Mouse (Mus musculus): Measurements from ENCODE around the gene Sap30bp.

Gene Sap30bp

GRCm38 (mm10) chr11:116000607-116001006 lies 67.5 kb downstream of the Sap30bp start:
- no peak for DNase-seq (ENCODE audit: low read depth)

DNA sequence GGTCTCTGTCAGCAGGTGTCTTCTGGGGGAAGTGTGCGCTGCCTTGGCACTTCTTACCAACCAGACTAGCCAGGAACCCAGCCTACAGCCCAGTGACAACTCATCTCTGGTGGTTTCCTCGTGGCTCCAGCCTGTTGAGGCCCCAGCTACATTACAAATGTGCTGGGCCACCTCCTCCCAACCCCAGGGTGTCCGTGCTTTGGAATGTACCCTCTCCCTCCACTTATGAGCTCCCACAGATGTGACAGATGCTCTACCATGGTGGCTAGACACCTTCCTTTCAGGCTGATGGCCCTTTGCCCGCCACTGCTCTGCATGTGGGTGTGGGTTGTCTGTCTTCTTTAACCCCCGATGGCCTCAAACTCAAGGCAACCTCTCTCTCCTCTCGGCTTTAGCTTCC lies 68.6 kb downstream of the Sap30bp start:
- DNase-seq (ENCODE audit: low read depth), result no peak

DNA sequence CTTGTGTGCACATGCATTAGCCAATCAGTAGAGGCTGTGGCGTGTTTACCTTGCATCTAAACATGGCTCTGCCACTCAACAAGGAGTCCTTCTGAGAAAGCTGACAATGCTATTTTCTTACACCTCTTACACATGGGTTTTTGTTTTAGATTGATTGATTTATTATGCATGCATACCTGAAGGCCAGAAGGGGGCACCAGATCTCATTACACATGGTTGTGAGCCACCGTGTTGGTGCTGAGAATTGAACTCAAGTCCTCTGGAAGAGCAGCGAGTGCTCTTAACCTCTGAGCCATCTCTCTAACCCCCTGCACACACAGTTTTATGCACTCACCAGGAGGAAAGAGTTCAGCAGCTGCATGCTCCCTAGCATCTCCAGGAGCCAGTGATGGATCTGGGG lies 69.8 kb downstream of the Sap30bp start:
- DNase-seq (ENCODE audit: low read depth), result no peak

- no peak for DNase-seq (ENCODE audit: low read depth)
Measured at GRCm38 (mm10) chr11:116004186-116004823, 71.2 kb downstream of the Sap30bp start.

- peak; percentile 75 for DNase-seq (ENCODE audit: low read depth)
Measured at GRCm38 (mm10) chr11:116004840-116005700, 72.0 kb downstream of the Sap30bp start.

GRCm38 (mm10) chr11:116005701-116006419 lies 72.8 kb downstream of the Sap30bp start:
- no peak for DNase-seq (ENCODE audit: low read depth)

DNA sequence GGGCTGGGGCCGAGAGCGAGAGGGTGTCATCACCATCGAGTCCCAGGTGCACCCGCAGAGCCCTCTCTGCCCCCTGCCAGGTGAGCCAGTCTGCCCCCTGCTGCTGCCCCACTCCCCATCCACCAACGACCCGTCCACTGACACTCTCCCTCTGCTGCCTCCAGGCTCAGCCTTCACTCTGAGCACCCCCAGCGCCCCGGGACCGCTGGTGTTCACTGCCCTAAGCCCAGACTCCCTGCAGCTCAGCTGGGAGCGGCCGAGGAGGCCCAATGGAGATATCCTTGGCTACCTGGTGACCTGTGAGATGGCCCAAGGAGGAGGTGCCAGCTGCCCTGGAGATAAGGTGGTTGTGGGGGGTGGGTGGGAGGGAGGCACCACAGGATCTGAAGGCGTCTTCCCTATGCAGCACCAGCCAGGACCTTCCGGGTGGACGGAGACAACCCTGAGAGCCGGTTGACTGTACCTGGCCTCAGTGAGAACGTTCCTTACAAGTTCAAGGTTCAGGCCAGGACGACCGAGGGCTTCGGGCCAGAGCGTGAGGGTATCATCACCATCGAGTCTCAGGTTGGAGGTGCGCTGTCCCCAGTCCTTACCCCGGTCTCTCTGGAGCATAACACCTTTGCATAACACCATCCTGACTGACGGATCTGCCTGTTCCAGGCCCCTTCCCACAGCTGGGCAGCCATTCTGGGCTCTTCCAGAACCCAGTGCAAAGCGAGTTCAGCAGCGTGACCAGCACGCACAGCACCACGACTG lies 74.2 kb downstream of the Sap30bp start:
- DNase-seq (ENCODE audit: low read depth), result no peak

DNA sequence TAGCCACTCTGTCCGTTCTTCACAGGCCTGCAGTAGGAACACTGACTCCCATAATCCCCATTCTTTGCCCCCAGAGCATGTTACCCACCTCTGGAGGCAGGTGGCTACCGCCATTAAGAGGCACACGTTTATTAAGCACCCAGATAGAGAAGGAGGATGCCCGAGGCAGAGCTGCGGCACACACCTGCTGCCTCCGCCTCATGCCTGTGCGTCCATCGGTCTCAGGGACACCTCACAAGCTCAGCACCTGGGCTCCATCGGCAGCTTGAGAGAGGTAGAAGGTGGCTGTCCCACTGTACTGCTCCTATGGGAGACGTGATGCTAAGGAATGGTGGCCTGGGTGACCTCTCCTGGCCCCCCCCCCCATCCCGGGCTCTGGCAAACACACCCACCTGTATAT lies 75.3 kb downstream of the Sap30bp start:
- DNase-seq (ENCODE audit: low read depth), result no peak

GRCm38 (mm10) chr11:116008832-116009375 lies 75.8 kb downstream of the Sap30bp start:
- no peak for DNase-seq (ENCODE audit: low read depth)

DNA sequence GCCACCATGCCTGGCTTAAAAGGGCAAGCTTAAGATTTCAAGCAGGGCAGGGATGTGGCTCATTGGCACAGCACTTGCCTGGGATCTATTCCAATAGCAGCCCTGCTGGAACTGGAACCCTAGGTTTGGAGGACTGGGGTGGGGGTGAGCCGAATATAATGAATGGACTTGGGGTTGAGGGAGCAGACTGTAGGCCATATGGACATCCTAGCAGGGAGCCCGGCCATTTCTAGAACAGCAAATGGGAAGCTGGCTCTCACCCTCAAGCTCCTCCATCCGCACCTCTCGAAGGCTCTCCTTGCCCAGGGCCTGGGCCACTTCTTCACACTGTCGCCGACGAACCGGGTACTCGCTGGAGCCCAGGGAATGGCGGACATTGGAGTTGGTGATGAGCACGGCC lies 76.6 kb downstream of the Sap30bp start:
- no peak for DNase-seq (ENCODE audit: low read depth)

DNA sequence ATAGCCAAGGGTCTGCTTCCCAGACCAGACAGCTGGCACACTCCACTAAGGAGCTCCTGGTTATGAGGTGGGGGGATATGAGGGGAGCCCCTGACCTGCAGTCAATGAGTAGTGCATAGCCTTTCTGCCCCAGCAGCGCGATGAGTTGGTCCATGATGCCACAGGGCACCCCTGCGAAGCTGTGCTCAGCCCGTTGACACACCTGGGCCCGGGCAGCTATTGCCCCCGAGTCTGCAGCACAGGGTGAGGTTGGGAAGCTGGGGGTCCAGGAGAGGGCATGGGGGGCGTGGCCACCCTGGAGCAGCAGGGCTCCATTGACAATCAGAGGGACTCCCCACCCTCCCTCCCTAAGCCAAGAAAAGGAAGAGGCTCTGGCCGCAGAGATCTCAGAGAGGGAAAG lies 77.1 kb downstream of the Sap30bp start:
- no peak for DNase-seq (ENCODE audit: low read depth)

DNA sequence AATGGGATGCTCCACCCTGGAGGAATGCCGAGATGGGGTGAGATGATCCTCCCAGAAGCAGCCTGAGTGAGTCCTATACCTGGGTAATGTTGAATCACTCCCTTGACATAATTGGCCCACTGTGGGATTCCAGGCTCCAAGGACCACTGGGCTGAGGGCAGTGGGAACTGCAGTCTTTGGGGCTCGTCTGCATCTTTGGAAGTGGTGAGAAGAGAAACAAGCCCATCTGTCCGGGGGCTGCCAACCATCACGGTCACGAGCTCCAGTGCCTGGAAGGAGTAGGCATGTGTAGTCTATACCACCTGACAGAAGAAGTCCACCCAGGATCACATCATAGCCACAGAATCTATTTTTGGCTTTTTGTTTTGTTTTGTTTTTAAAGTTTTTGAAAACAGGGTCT lies 77.9 kb downstream of the Sap30bp start:
- no peak for DNase-seq (ENCODE audit: low read depth)

DNA sequence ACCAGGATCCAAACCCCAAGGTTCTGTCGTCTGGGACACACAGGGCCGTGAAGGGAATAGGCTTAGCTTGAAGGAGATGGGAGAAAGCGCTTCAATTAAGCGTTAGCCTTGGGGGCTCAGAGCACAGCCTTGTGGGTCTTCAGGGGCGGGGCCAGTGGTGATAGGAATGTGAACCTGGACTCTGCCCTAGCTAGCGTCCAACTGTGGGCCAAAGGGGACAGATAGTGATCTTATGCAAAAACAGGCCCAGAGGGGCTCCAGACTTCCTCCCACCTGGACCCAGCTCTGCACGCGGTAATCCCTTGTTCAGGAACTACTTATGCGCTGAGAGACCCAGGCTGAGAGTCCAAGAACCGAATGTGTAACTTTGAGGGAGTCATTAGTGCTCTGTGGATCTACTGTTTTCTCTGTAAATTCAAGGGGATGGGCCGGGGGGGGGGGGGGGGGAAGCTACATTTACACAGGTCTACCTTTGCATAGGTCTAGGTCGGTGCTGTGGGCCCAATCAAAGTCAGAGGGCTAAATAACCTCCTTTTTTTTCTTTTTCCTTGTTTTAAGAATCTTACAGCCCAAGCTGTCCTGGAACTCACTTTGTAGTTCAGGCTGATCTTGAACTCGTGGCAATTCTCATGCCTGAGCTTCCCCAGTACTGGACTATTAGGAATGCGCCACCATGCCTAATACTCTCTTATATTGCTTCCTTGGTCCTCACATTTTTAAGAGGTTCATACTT lies 78.6 kb downstream of the Sap30bp start:
- no peak for DNase-seq (ENCODE audit: low read depth)

- DNase-seq (ENCODE audit: low read depth), result peak; percentile 73
Measured at GRCm38 (mm10) chr11:116012262-116012947, 79.3 kb downstream of the Sap30bp start, which contains the start of gene Galk1. Gene Galk1 (minus strand): TSS chr11:116012719.

DNA sequence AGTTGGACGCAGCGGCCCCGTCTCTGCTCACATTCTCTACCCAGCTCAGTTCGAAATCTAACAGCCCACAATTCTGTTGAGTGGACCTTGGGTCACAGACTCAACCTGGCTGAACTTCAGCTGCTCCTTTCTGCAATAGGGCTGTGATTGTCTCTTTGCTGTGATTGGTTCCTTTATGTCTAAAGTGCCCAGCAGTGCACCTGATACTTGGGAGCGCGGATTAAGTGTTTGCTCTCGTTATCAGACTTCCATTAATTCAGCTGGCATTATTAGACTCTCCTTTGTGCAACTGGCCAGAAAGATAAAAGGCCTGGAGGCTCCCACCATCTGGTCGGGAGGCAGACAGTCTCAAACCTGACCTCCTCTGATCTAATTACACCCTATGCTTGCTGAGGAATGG lies 81.7 kb downstream of the Sap30bp start:
- DNase-seq (ENCODE audit: low read depth), result no peak

Data from fibroblast of lung, adult 2 months (primary cell).